Mouse (Mus musculus) C2C12 (cell line): ENCODE data around the gene Pik3r5. TPM values are rescaled to one million over a fixed set of nuclear protein-coding genes. Genes with fewer than 3 reads are reported as not detected.

ENCODE experiments used
- H3K27me3 ChIP-seq: one replicate; pipeline ENCODE4 v1.6.1; 2011; ENCODE audit not compliant: control insufficient read depth, insufficient read depth, insufficient read length
- H3K36me3 ChIP-seq: one replicate; pipeline ENCODE4 v1.6.1; 2011; ENCODE audit not compliant: control insufficient read depth, insufficient read depth
- H3K4me3 ChIP-seq: one replicate; pipeline ENCODE4 v1.5.1; 2011; ENCODE audit warnings: mild to moderate bottlenecking, control low read depth; ENCODE audit not compliant: poor library complexity, insufficient read depth, severe bottlenecking
- H3K79me2 ChIP-seq: one replicate; pipeline ENCODE4 v1.6.1; 2011; ENCODE audit not compliant: control insufficient read depth, insufficient read depth
- H3K79me3 ChIP-seq: one replicate; pipeline ENCODE4 v1.6.1; 2011; ENCODE audit warnings: low read depth, control low read depth
- H3ac ChIP-seq: one replicate; pipeline ENCODE3; 2011; ENCODE audit warnings: low read depth; ENCODE audit not compliant: control insufficient read depth, insufficient read length
- CEBPB ChIP-seq: IDR thresholded peaks from one replicate; pipeline ENCODE4 v1.6.1; 2011; ENCODE audit warnings: low read depth, mild to moderate bottlenecking, control low read depth, moderate library complexity
- CTCF ChIP-seq: IDR thresholded peaks from one replicate; pipeline ENCODE4 v1.5.1; 2011; ENCODE audit not compliant: control insufficient read depth, insufficient read depth, insufficient read length
- FOSL1 ChIP-seq: IDR thresholded peaks from one replicate; pipeline ENCODE4 v1.8.0; 2011; ENCODE audit warnings: mild to moderate bottlenecking, low read length; ENCODE audit not compliant: poor library complexity, insufficient read depth, severe bottlenecking
- MAX ChIP-seq: IDR thresholded peaks from one replicate; pipeline ENCODE4 v1.6.1; 2011; ENCODE audit warnings: mild to moderate bottlenecking, control low read depth
- MYOD1 ChIP-seq: IDR thresholded peaks from one replicate; pipeline ENCODE4 v1.6.1; 2011; ENCODE audit warnings: low read depth; ENCODE audit not compliant: control insufficient read depth, insufficient read length
- MYOG ChIP-seq: IDR thresholded peaks from one replicate; pipeline ENCODE4 v1.6.1; 2011; ENCODE audit not compliant: control insufficient read depth, insufficient read length; ENCODE audit errors: extremely low read depth
- USF1 ChIP-seq: IDR thresholded peaks from one replicate; pipeline ENCODE4 v1.6.1; 2011; ENCODE audit warnings: low read depth, mild to moderate bottlenecking, control low read depth, moderate library complexity
- polyA plus RNA-seq: library from polyadenylated mRNA; unstranded; fragments of >200 nt; fragmentation: generic; extraction: Trizol; gene quantifications from one replicate; pipeline ENCODE4 v1.2.1, GENCODE M21; 2012; ENCODE audit warnings: missing spikeins

Gene Pik3r5
- polyA plus RNA-seq, 1 experiment: 0.89 TPM

- no peak overlapping the region for H3ac ChIP-seq
- no peaks in the 10 kb centered on the region for H3K79me2 ChIP-seq
- no peak overlapping the region for H3K4me3 ChIP-seq
- H3K27me3 ChIP-seq: peaks cover 38% of the 10 kb centered on the region
- no peak for TF ChIP-seq MAX
- TF ChIP-seq MYOD1: no peak
- TF ChIP-seq CEBPB: no peak
- no peak for TF ChIP-seq FOSL1
- no peak for TF ChIP-seq MYOG
- TF ChIP-seq CTCF: no peak
- TF ChIP-seq USF1: no peak
- H3K36me3 ChIP-seq: no peaks in the 10 kb centered on the region
- no peaks in the 10 kb centered on the region for H3K79me3 ChIP-seq
These were observed 94.5 kb downstream of the Pik3r5 start for GRCm38 (mm10) chr11:68526441-68526840.

GRCm38 (mm10) chr11:68531066-68531806 is 99.3 kb downstream of the Pik3r5 start:
- Histone ChIP-seq H3K36me3 (no peaks in the 10 kb centered on the region), H3K79me3 (no peaks in the 10 kb centered on the region), H3K4me3 (no peak overlapping the region), H3K79me2 (no peaks in the 10 kb centered on the region), H3K27me3 (peaks cover 31% of the 10 kb centered on the region), H3ac (no peak overlapping the region)
- no peak for TF ChIP-seq MYOG
- no peak for TF ChIP-seq FOSL1
- TF ChIP-seq MAX: no peak
- TF ChIP-seq CTCF: no peak
- TF ChIP-seq CEBPB: no peak

- TF ChIP-seq CEBPB (no peak), MYOD1 (no peak), MYOG (no peak), USF1 (no peak), CTCF (no peak), MAX (no peak), FOSL1 (no peak)
- H3K79me3 ChIP-seq: no peaks in the 10 kb centered on the region
- H3K79me2 ChIP-seq: no peaks in the 10 kb centered on the region
- H3ac ChIP-seq: no peak overlapping the region
- H3K27me3 ChIP-seq: peaks cover 28% of the 10 kb centered on the region
- H3K36me3 ChIP-seq: no peaks in the 10 kb centered on the region
- no peak overlapping the region for H3K4me3 ChIP-seq
These were observed 100.1 kb downstream of the Pik3r5 start for GRCm38 (mm10) chr11:68531941-68532535.

GRCm38 (mm10) chr11:68532773-68533172 is 100.9 kb downstream of the Pik3r5 start:
- Histone ChIP-seq H3K4me3 (no peak overlapping the region), H3K79me3 (no peaks in the 10 kb centered on the region), H3K79me2 (no peaks in the 10 kb centered on the region), H3ac (no peak overlapping the region), H3K27me3 (peaks cover 27% of the 10 kb centered on the region), H3K36me3 (no peaks in the 10 kb centered on the region)
- TF ChIP-seq FOSL1 (no peak), MYOD1 (no peak), CTCF (no peak), MAX (no peak), USF1 (no peak), MYOG (no peak), CEBPB (no peak)

GRCm38 (mm10) chr11:68533971-68534475 is 102.1 kb downstream of the Pik3r5 start:
- peaks cover 19% of the 10 kb centered on the region for H3K27me3 ChIP-seq
- no peaks in the 10 kb centered on the region for H3K79me3 ChIP-seq
- no peak for TF ChIP-seq CTCF
- no peak for TF ChIP-seq USF1
- no peak for TF ChIP-seq MAX
- H3ac ChIP-seq: no peak overlapping the region
- no peaks in the 10 kb centered on the region for H3K36me3 ChIP-seq
- no peaks in the 10 kb centered on the region for H3K79me2 ChIP-seq
- no peak overlapping the region for H3K4me3 ChIP-seq
